Mouse (Mus musculus): ENCODE measurements around the gene Ccdc121.

Ccdc121 gene

GRCm38 (mm10) chr1:181511307-181511706, at the start of gene Ccdc121:
TSS of gene Ccdc121 (minus strand) at chr1:181511451.
- DNase-seq (ENCODE audit: extremely low spot score), result peak; percentile 24

- no peak for DNase-seq (ENCODE audit: extremely low spot score)
Measured at GRCm38 (mm10) chr1:181560325-181560724, 49.1 kb upstream of the Ccdc121 start.

GRCm38 (mm10) chr1:181559655-181560054, 48.4 kb upstream of the Ccdc121 start:
- DNase-seq (ENCODE audit: extremely low spot score), result no peak

- DNase-seq (ENCODE audit: extremely low spot score), result no peak
Measured at GRCm38 (mm10) chr1:181555475-181555874, 44.2 kb upstream of the Ccdc121 start.

GRCm38 (mm10) chr1:181552533-181553410, 41.5 kb upstream of the Ccdc121 start:
- DNase-seq (ENCODE audit: extremely low spot score), result no peak

- DNase-seq (ENCODE audit: extremely low spot score), result no peak
Measured at GRCm38 (mm10) chr1:181550826-181551225, 39.6 kb upstream of the Ccdc121 start.

- DNase-seq (ENCODE audit: extremely low spot score), result no peak
Measured at GRCm38 (mm10) chr1:181549987-181550386, 38.7 kb upstream of the Ccdc121 start.

GRCm38 (mm10) chr1:181545044-181545772, 34.0 kb upstream of the Ccdc121 start:
- peak; percentile 64 for DNase-seq (ENCODE audit: extremely low spot score)

- DNase-seq (ENCODE audit: extremely low spot score), result no peak
Measured at GRCm38 (mm10) chr1:181543711-181544383, 32.6 kb upstream of the Ccdc121 start.

GRCm38 (mm10) chr1:181539846-181540769, 28.9 kb upstream of the Ccdc121 start:
- DNase-seq (ENCODE audit: extremely low spot score), result no peak

GRCm38 (mm10) chr1:181537627-181538525, 26.6 kb upstream of the Ccdc121 start:
- no peak for DNase-seq (ENCODE audit: extremely low spot score)

- DNase-seq (ENCODE audit: extremely low spot score), result no peak
Measured at GRCm38 (mm10) chr1:181535165-181535873, 24.1 kb upstream of the Ccdc121 start.

GRCm38 (mm10) chr1:181529368-181529767, 18.1 kb upstream of the Ccdc121 start:
- no peak for DNase-seq (ENCODE audit: extremely low spot score)

GRCm38 (mm10) chr1:181525996-181526395, 14.7 kb upstream of the Ccdc121 start:
- no peak for DNase-seq (ENCODE audit: extremely low spot score)

GRCm38 (mm10) chr1:181523831-181524230, 12.6 kb upstream of the Ccdc121 start:
- no peak for DNase-seq (ENCODE audit: extremely low spot score)

- no peak for DNase-seq (ENCODE audit: extremely low spot score)
Measured at GRCm38 (mm10) chr1:181521401-181522091, 10.3 kb upstream of the Ccdc121 start.

- no peak for DNase-seq (ENCODE audit: extremely low spot score)
Measured at GRCm38 (mm10) chr1:181519137-181519536, 7.9 kb upstream of the Ccdc121 start.

- no peak for DNase-seq (ENCODE audit: extremely low spot score)
Measured at GRCm38 (mm10) chr1:181518046-181518445, 6.8 kb upstream of the Ccdc121 start.
